Mouse (Mus musculus): ENCODE results near the gene Irf7. TPM values are rescaled to one million over a fixed set of nuclear protein-coding genes. Genes with fewer than 3 reads are reported as not detected.
A peak's percentile ranks its signal among the peaks of the same experiment; 100 is the strongest.

Irf7 gene
- total RNA-seq, 2 experiments from 2014 or later, result 0.71 to 2.5 TPM

- intact Hi-C loops (cut with DNase I), result no loop called here
- no peak for DNase-seq
Observed at GRCm38 (mm10) chr7:141222696-141223215, 43.5 kb downstream of the Irf7 start.

DNA sequence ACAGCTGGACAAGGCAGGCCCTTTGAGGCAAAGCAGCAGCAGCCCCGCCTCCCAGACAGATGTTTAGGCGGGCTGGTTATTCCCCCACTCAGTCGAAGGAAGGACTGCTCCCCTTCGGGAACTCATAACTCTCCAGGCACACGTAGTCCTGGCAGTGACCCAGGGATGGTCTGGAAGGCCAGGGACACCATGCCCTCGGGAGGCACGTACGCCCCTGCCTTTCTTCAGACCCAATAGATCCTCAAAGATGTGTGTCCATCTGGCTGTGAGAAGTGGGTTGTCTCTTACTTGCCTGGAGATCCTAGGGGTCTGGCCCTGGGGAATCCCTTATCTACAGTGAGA lies 44.2 kb downstream of the Irf7 start:
- intact Hi-C loops (cut with DNase I), result no loop called here
- DNase-seq, result no peak

DNA sequence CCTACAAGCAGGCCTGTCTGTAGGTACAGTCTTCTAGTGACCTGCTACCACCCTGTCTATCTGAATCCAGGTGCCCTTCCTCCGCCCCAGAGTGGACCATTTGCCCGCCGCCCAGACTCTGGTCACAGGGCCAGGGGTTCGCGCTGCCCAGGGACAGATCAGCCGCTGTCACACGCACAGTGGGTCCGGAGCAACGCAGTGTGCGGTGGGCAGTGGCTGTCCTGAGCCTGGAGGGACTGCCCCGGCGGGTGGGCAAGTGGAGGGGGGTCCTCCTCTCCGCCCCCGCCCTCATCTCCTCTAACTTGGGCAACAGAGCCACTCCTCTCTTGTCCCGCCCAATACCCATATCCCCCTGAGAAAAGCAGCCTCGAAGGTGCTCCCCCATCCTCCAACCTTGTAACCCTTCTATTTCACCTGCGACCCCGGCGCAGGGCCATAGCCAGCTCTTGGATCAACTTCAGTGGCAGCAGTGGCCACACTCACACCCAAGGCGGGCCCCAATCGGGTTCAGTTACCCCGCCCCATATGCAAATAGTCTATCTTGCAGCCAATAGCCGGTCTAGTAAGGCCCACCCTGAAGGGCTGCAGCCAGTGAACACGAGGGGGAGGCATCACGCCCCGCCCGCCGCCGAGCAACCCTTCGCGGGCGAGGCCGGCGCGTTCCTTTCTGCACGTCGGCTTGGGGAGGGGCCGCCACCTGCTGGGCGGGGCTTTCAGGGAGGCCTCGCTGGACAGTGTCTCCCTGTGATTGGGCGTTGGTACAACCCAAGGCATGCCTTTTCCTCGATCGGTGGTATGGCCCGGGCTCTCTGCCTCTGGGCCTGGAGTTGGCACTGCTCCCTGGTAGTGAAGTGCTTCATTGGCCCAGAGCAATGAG lies 44.8 kb downstream of the Irf7 start:
- peak; percentile 89 to 93 for DNase-seq
- intact Hi-C loops (cut with DNase I), result no loop called here

GRCm38 (mm10) chr7:141220377-141220776 lies 45.9 kb downstream of the Irf7 start:
- no peak for DNase-seq
- intact Hi-C loops (cut with DNase I), result no loop called here

GRCm38 (mm10) chr7:141219558-141220099 lies 46.7 kb downstream of the Irf7 start:
- intact Hi-C loops (cut with DNase I), result no loop called here
- no peak for DNase-seq

DNA sequence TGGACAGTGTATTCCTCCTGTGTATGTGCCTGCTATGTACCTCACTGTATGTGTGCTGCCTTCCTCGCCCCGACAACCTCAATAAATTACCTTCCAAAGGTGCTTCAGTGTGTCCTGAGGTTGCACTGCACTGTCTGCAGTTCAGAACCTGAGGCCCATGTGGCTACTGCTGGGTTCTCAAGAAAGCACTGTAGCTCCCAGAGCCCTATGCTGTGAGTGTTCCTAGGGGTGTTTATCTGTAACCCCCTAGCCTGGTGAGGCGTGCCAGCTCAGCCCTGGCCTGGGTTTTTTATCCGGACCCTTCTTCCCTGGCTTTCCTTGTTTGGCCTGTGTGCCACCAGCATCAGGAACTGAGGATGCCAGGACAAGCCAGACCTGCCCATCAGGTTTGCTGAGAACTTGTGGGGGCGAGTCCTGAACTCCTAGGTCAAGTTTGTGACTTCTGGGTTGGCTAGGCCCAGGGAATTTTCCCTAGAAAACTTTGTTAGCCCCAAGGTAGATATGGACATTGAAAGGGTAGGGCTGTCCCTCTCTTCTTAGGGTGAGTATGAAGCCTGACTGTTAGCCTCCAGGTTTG lies 47.6 kb downstream of the Irf7 start:
- intact Hi-C loops (cut with DNase I), result no loop called here
- no peak for DNase-seq

DNA sequence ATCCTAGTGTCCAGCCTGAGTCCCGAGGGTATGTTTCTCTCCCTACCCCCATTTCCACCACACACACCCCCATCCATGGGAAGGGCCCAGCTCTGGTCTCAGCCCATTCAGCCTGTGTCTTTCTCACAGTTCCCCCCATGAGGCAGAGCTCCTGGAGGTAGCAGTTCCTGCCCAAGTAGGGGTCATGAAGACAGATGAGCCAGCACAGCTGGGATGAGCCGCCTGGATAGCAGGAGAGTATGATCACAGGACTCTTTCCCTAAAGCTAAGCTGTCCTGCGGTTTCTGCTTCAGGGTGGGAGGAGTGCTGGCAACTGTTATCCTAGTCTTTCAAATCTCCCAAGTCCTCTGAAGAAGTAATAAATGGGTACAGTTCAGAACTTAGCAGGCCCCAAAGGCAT lies 48.1 kb downstream of the Irf7 start:
- no peak for DNase-seq
- intact Hi-C loops (cut with DNase I), result no loop called here

- peak in 1 of 2 experiments; percentile 12 for DNase-seq
- intact Hi-C loops (cut with DNase I), result no loop called here
Observed at GRCm38 (mm10) chr7:141217343-141218013, 48.8 kb downstream of the Irf7 start.

DNA sequence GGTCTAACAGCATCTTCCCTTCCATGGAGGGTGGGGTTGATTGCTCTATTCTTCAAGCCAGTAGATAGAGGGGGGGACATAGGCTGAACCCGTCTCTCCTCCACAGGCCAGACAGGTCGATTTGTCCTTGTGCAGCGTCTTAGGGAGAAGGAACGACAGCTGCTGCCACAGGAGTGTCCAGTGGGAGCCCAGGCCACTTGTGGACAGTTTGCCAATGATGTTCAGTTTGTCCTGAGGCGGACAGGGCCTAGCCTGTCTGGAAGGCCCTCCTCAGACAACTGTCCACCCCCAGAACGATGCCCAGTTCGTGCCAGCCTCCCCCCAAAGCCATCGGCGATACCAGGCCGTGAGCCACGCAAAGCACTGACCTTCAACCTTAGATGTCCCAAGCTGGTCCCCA lies 49.4 kb downstream of the Irf7 start:
- DNase-seq, result no peak
- intact Hi-C loops (cut with DNase I), result no loop called here

DNA sequence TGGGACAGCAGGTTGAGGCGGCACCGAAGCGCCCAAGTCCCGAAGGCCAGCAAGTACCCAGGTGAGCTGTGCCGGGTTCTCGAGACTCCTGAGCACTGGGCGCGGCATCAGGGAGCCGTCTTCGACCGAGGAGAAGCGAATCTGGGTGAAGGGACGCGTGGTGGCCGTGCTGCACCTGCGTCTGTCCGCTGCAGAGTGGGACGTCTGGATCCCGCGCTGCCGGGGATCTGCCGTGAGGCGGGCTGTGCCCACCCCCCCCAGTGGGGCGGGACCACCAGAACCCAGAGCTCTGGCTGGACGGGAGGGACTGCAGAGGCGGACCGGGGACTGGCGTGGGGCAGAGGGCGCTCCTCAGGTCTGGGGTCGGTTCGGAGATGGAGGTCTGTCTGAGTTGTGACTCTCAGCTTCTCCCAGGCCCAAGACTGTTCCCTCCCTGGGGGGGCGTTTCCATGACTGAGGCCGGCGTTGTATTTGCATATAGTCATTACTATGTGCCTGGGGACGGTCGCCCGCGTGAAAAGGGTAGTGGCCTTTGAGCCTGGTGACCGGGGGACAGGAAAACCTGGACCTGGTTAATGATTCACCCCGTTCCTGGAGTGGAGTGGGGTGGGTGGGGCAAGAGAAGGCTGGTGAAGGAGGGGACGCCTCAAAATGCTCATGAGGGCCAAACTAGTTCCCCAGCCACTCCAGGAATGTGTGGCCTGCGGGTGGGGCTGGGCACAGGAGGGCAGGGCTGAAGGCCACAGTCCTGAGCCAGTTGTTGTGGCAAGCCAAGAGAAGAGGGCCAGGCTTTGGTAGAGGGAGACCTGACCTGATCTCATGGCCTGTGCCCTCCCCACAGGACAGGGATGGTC lies 50.2 kb downstream of the Irf7 start:
- DNase-seq, result peak in 1 of 2 experiments; percentile 19
- intact Hi-C loops (cut with DNase I), result no loop called here

DNA sequence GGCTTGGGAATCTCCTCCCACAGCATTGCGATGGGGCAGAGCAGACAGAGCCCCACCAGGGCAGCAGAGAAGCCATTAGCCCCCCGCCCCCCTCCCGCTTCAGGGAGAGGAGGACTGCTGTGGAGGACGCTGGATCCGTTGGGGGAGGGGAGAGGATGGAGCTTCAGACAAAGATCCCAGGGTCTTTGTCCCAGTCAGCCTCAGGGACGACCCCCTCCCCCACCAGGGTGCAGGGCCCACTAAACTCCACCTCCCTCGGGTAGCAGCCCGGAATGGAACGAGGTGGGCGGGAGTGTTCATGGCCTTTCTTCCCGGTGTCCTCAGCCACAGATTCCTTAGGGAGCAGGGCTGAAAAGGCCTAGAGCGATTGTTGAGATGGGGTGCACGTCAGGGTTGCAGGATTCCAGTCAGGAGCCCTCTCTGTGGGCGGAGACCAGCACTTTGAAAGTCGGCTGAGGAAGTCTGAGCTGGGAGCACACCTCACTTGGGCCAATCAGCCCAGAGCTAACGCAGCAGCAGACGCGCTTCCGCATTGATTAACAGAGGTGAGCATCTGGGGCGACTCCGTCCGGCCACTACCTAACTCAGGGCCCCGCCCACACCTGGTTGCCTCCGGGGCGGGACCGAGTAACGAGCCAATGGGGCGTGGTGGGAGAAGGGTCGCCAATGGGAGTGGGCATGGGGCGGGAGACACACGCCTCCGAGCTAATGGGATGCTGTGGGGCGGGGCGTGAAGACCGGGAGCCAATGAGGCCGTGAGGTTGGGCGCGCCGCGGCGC lies 51.0 kb downstream of the Irf7 start, which contains the start of gene Rassf7:
Gene Rassf7 (plus strand): TSS at position 760 of the 779 bp plus-strand sequence.
- intact Hi-C loops (cut with DNase I), result no loop called here
- peak; percentile 71 to 76 for DNase-seq

DNA sequence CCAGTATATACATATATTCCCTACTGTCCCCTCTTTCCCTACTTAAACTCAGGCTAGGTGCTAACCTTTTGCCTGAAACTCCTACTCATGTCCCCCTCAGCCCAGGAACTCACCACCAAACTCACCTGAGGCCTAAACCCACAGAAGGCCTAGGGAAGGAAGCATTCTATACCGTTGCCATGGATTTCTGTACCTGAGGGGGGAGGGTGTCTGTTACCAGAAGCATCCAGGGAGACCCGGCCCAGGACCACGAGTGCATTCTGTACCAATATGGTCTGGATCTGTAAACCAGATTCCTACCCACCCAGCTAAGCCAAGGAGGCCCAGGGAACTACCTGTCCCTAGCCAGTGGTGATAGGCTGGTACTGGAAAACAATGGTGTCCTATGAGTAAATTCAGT lies 52.0 kb downstream of the Irf7 start:
- intact Hi-C loops (cut with DNase I), result no loop called here
- no peak for DNase-seq

DNA sequence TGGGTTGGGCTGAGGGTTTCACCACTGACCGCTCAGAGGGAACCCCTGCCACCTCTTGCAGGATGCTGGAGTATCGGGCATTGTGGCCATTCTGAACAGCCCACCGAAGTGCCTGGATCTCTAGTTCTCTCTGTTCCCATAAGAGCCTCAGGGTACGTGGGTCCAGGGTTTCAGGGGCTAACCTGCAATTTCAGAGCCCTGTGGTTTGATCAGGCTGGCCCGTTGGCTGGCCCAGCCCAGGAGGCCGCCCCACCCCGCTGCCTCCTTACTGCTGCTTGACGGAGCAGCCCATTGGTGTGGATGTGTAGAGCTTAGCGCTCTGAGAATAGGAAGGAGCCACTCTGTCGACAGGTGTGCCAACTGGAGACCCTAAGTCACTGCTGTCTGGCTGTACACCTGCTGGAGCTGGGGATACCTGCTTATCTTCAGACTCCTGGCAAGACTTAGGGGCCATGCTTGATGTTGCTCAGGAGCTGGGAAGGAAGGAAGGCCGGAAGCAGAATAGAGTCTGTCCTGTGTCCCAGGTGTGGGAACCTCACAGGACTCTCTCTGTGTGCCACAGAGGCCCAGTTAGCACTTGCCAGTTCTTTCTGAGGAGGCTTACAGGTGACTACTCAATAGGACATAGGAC lies 52.6 kb downstream of the Irf7 start, which contains the start of gene Lmntd2:
Gene Lmntd2 (minus strand): TSS at position 476 of the 631 bp plus-strand sequence.
- intact Hi-C loops (cut with DNase I), result no loop called here

GRCm38 (mm10) chr7:141213133-141213532 lies 53.1 kb downstream of the Irf7 start:
- intact Hi-C loops (cut with DNase I), result no loop called here
- DNase-seq, result no peak

More for the DNA sequence above, 52.6 kb downstream of the Irf7 start, which contains the start of gene Lmntd2:
- DNase-seq, result no peak

Small RNAs within 50 kb of the gene (microRNA-seq; reads per million reads assigned to microRNA genes)
- 49.0 to 109 reads per million in 2 experiments for gene Mir210

Other genes starting within 250 kb of the Irf7 start
- not detected for gene Ifitm6, start 248.6 kb downstream of the Irf7 start, total RNA-seq (2021)
- not detected for gene Gm17387, start 237.3 kb downstream of the Irf7 start, total RNA-seq (2021)
- gene B4galnt4, start 205.4 kb downstream of the Irf7 start, total RNA-seq (2021), result under 1 TPM; 0.20 to 0.22 TPM
- under 1 TPM in 1 of 2 experiments, not detected in 1; 0.12 TPM for gene Pkp3, start 188.3 kb downstream of the Irf7 start, total RNA-seq (2021)
- 1 to 10 TPM; 1.7 to 2.0 TPM for gene Sigirr, start 165.9 kb downstream of the Irf7 start, total RNA-seq (2021)
- gene Ano9, start 148.7 kb downstream of the Irf7 start, total RNA-seq (2021), result not detected
- gene Ptdss2, start 144.1 kb downstream of the Irf7 start, total RNA-seq (2021), result 10 to 100 TPM; 15.9 to 18.7 TPM
- 10 to 100 TPM; 41.8 to 45.9 TPM for gene Rnh1, start 93.6 kb downstream of the Irf7 start, total RNA-seq (2021)
- gene Hras, start 72.5 kb downstream of the Irf7 start, total RNA-seq (2021), result 100 to 1,000 TPM; 148 to 163 TPM
- 1 to 10 TPM; 2.0 to 2.1 TPM for gene Lrrc56, start 72.3 kb downstream of the Irf7 start, total RNA-seq (2021)
- gene Lmntd2, start 52.4 kb downstream of the Irf7 start, total RNA-seq (2021), result not detected
- under 1 TPM in 1 of 2 experiments, not detected in 1; 0.59 TPM for gene Rassf7, start 50.6 kb downstream of the Irf7 start, total RNA-seq (2021)
- gene Phrf1, start 37.7 kb downstream of the Irf7 start, total RNA-seq (2021), result 10 to 100 TPM; 19.2 to 20.6 TPM
- gene Cdhr5, start 10.3 kb upstream of the Irf7 start, total RNA-seq (2021), result under 1 TPM in 1 of 2 experiments, not detected in 1; 0.12 TPM
- not detected for gene Sct, start 12.7 kb upstream of the Irf7 start, total RNA-seq (2021)
- gene Drd4, start 25.5 kb upstream of the Irf7 start, total RNA-seq (2021), result not detected
- 10 to 100 TPM; 13.9 to 14.8 TPM for gene Deaf1, start 61.2 kb upstream of the Irf7 start, total RNA-seq (2021)
- 10 to 100 TPM; 10.2 to 10.6 TPM for gene Tmem80, start 61.3 kb upstream of the Irf7 start, total RNA-seq (2021)
- gene Eps8l2, start 72.4 kb upstream of the Irf7 start, total RNA-seq (2021), result 1 to 10 TPM; 2.1 to 2.5 TPM
- gene Taldo1, start 125.7 kb upstream of the Irf7 start, total RNA-seq (2021), result 10 to 100 TPM; 81.0 to 82.7 TPM
- 1 to 10 TPM; 6.3 to 6.7 TPM for gene Gatd1, start 147.7 kb upstream of the Irf7 start, total RNA-seq (2021)
- gene Cend1, start 163.0 kb upstream of the Irf7 start, total RNA-seq (2021), result under 1 TPM; 0.20 to 0.39 TPM
- gene Slc25a22, start 171.4 kb upstream of the Irf7 start, total RNA-seq (2021), result 10 to 100 TPM; 15.6 to 38.4 TPM
- gene Pidd1, start 177.5 kb upstream of the Irf7 start, total RNA-seq (2021), result under 1 TPM; 0.15 to 0.18 TPM
- 100 to 1,000 TPM; 466 to 562 TPM for gene Rplp2, start 180.9 kb upstream of the Irf7 start, total RNA-seq (2021)
- 100 to 1,000 TPM; 306 to 361 TPM for gene Pnpla2, start 188.7 kb upstream of the Irf7 start, total RNA-seq (2021)
- 1 to 10 TPM; 6.3 to 7.4 TPM for gene Cracr2b, start 194.6 kb upstream of the Irf7 start, total RNA-seq (2021)
- 10 to 100 TPM; 65.6 to 83.2 TPM for gene Cd151, start 200.9 kb upstream of the Irf7 start, total RNA-seq (2021)
- gene Polr2l, start 208.7 kb upstream of the Irf7 start, total RNA-seq (2021), result 10 to 100 TPM; 53.1 to 58.7 TPM
- gene Tspan4, start 208.8 kb upstream of the Irf7 start, total RNA-seq (2021), result 10 to 100 TPM in 1 of 2 experiments, 1 to 10 TPM in 1; 7.2 to 14.1 TPM

Measured in gastrocnemius, postnatal 36 days (tissue).